Mouse (Mus musculus) T-helper 1 cell (primary cell): ENCODE measurements around the gene Edem3.
"Not testable (repeated sequence)": the region's sequence is repeated elsewhere in the genome, so short reads cannot be mapped to it uniquely, and the experiment has no call there.

Experiments used
- in situ Hi-C: fragments of 300-600 bp; cut with MboI, MseI; formaldehyde crosslinking; loops from one replicate; pipeline ENCODE4 v1.15.1; 2025; ENCODE audit warnings: high pct_unique_total_duplicates

Edem3 gene

DNA sequence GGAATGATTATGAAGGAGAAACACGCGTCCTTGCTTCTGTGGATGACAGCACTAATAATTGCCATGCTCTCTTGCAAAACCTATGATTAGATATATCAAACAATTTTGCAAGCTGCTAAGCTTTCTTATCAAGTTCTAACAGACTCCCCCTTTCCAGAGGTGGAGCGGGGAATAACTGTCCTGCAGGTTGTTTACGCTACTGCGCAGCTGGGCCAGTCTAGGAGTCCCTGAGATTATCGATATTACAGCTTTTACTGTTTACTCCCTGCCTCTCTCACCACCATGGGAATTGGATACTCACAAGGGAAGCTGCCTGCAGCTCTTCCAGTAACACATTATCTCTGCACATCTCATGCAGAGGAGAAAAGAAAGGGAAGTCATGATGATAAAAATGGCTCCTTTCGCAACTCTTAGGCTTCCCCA, 14.0 kb upstream of the Edem3 start:
- in situ Hi-C loops = no loop called here

DNA sequence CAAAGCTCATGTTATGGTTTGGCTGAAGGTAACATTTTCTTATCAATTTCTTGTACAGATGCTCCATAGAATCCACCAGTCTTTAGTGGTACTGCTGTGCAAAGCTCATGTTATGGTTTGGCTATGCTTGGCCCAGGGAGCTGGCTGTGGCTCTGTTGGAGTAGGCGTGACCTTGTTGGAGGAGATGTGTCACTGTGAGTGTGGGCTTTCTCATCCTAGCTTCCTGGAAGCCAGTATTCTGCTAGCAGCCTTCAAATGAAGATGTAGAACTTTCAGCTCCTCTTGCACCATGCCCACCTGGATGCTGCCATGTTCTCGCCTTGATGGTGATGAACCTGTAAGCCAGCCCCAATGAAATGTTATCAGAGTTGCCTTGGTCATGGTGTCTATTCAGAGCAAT, 5.3 kb upstream of the Edem3 start:
- in situ Hi-C loops = not testable (repeated sequence)

DNA sequence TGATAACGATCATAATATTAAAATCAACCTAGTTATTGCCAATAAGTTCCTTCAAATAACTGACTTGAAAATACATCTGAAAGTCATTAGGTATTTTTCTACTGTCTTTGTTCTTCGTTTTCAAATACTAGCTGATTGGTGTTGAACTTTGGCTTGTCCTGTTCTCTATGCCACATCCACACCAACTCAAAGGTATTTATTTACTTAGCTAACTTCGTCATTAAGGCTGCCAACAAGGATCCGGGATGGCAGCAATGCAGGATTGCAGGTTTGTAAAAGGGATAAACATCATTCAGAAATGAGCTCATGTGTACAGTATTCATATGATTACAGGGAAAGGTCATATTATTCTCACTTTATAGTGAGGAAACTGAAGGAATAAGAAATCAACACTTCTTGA, 2.2 kb upstream of the Edem3 start:
- in situ Hi-C loops = no loop called here

DNA sequence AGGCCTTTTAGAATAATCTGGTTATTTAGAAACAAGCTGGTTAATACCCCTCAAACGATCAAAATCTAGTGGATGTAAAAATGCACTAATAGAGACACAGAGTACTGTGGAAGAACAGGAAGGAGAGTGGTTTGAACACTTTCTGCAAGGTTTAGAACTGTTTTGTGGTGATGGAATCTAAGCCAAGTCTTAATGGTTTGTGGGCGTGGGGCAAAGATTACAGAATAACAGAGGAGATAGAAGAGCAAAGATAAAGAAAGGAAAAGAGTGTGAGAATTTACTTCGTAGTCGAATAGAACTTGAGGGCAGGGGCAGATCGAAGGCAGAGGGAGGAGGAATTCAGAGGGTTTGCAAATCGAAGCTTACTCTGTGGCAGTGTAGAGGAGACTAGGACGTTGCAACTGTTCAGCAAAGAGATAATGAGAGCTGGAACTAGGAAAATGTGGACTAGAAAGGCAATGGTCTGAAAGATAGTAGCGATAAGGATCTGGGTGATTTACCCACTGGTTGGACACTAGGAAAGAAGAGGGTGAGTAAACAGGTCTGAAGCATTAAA, 1.7 kb upstream of the Edem3 start:
- in situ Hi-C loops = no loop called here

DNA sequence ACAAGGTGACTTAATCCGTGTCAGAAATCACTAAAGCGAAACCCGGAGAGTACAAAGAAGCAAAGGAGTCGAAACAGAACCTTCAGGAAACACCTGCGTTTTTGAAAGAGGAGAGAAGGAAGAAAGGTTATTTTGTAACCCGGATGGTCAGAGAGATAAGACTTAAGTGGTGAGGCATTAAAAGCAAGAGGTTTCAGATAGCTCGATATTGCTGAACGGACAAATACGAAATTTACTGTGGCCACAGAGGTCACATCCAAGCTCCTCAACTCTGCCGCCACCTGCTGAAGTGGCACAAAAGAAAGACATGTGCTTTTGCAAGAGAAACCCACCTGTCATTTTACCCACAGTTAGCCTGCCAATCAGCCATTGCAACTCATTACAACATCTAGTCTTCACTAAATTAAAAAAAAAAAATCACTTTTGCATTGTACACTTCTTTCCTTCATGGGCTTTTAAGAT, 1.1 kb upstream of the Edem3 start:
- in situ Hi-C loops = no loop called here

DNA sequence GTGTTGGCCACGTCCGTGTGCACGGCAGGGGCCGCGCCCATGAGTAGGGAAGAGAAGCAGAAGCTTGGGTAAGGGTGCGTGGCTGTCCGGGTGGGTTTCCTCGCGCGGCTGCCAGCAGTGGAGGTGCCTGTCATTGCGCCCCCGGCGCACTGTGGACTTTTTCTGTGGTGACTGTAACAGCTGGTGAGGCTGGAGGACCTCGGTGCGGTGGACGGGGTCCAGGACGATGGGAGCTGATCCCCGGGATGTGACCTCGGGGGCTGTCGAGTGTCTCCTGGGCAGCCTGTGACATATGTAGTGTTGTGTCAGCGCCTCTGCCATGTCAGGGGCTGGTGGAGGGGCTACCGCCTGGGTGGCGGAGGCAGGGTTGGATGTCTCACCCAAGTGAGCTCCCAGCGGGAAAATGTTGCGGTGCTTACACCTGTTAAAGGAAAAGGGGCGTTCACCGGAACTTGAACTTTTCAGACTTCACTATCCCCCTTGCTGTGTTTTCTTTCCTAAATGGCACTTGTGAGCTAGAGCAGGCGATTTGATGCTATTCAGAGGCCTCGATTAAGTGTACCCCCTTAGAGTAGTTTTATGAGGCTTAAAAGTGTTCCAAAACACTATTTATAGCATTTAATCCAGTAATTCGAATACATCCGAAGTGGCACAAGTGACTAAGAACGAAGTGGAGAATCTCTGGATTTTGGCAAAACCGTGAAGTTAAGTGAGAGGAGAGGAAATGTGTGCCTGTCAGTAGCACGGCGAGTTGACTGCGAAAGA, 671 bp downstream of the Edem3 start:
- in situ Hi-C loops = no loop called here

DNA sequence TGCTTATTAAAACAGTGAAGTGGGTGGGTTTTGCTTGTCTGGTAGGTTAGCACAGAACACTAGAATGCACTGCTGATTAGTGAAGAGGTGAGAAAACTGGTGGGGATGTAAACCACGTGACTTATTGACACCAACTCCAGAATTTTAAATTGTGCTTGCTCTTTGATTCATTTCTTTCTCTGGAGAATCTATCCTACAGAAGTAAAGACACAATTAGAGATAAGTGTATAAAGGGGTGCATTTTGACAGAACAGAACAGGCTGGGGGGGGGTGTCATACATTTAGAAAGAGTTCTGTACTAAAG, 1.2 kb downstream of the Edem3 start:
- in situ Hi-C loops = no loop called here

DNA sequence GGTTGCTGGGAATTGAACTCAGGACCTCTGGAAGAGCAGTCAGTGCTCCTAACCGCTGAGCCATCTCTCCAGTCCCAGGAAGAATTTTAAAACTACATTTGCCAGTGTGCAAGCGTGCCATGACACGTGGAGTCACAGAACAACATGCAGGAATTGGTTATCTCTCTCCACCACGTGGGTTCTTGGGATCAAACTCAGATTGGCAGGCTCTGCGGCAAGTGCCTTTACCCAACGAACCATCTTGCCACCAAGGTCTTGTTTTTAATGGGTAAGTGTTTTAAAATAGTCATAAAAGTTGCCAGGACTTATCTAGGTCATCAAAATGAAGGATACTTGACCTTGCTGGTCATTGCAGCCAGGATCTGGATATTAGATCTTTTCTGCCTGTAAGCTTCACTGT, 3.1 kb downstream of the Edem3 start:
- in situ Hi-C loops = no loop called here

DNA sequence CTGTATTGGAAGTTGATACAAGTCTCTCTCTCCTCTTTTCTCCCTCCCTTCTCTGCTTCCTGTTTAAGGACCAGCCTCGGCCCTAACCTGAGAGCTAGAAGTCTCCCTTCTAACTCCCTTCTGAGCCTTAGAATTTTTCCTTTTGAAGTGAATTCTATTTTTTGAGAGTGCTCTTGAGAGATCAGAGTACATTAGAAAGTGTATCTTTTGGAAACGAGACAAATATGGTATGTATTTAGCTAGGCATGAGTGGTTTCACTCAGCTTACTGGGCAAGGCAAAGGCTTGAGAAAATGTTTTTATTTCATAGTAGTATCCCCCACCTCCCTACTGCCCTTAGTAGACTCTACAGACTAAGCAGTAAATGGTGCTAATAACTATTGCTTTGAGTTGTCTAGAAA, 3.8 kb downstream of the Edem3 start:
- in situ Hi-C loops = no loop called here

DNA sequence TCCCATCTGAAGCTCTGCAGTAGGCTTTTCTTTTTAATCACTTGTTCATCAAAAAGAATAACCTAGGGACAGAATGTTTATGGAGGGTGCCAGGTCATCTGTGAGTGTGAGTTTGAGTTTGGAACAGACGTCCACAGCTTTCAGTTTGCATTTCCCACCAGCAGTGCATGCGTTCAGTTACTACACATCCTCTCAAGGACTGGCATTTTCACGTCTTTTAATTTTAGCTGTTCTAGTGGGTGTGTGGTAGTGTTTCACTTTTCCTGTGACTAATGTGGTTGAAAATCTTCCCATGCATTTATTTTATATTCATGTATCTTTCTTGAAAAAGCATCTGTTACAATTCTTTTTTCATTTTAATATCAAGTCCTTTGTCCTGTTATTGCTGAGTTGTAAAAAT, 9.1 kb downstream of the Edem3 start:
- in situ Hi-C loops = loop anchor here (10.0 kb wide), 1 partner anchor 1721 kb away; the partner anchor contains the start of gene Dhx9

DNA sequence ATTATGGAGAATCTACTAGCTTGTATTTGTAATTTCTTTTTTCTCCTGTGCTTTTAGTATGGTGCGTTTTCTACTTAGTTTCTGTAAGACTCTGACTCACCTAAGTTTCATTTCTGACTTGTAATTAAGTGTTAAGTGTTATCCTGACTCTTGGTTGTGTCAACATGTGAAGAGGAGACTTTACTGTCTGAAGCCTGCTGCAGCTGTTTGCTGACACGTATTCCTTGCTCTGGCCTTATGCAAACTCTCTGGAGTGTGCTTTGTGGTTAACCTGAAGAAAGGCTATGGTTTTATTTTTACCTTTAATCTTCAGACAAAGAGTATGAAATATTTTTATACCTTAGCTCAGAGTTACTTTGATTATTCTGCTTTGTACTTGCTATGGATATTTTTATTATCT, 11.0 kb downstream of the Edem3 start:
- in situ Hi-C loops = loop anchor here (10.0 kb wide), 1 partner anchor 1719 kb away; the partner anchor contains the start of gene Dhx9

DNA sequence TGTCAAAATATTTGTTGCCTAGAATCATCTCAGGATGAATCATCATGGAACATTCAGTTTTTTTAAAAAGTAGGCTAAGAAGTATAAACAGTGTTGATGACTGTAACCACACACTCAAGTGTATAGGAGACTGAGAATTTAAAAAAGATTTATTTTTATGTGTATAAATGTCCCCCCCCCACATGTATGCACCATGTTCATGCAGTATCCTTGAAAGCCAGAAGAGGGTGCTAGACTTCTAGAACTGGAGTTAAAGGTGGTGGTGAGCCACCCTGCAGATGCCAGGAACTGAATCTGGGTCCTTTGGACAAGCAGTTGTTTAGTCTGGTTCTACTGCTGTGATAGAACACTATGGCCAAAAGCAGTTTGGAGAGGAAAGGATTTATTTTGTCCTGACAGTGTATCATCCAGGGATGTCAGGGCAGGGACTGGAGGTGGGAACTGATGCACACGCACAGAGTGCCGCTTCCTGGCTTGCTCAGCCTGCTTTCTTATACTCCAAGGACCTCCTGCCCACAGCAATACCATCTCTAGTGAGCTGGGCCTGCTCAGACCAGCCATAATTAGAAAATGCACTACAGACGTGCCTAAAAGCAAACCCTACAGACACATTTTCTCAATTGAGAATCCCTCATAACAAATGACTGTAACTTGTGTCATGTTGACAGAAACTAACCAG, 11.9 kb downstream of the Edem3 start:
- in situ Hi-C loops = loop anchor here (10.0 kb wide), 1 partner anchor 1718 kb away; the partner anchor contains the start of gene Dhx9

DNA sequence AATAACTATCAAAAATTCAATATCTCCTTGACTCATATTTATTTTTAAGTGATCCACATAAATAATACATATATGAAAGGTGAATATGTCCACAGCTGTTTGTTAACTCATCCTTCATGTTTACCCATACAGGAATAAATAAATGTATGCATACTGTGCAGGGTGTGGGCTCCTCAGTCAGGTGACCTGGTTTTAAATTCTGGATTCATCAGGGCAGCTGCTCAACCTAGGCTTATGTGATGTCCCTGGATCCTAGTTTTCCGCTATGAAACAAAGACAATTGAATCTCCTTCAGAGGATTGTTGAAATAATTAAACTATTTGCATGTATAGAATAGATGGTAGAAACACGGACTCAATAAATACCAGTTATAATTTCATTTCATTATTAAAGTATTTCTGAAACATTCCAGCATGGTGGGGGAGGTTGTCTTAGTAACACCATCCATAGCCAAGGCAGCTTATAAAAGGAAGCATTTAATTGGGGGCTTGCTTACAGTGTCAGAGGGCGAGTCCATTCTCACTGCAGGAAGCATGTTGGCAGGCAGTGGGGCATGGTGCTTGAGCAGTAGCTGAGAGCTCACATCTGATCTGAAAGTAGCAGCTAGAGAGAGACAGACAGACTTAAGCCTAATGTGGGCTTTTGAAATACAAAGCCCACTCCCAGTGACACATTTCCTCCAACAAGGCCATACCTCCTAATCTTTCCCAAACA, 14.2 kb downstream of the Edem3 start:
- in situ Hi-C loops = loop anchor here (10.0 kb wide), 1 partner anchor 1715 kb away; the partner anchor contains the start of gene Dhx9

DNA sequence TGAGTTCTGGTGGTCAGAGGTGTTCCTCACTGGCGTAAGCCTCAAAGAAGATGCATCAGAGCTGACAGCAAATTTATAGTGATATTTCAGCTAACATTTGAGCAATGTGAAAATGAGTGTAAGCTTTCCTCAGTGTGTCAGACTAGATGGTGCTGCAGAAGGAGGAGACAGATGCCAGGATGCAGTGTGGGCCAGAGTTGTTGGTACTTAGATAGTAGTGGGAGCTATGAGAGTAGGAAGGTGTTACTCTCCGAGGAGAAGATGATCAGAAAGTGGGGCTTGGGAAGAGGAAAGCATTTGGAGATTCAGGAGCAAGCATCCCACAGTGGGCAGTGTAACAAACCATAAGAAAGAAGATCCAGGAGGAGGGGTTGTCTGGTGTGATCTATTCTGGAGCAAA, 22.4 kb downstream of the Edem3 start:
- in situ Hi-C loops = no loop called here

DNA sequence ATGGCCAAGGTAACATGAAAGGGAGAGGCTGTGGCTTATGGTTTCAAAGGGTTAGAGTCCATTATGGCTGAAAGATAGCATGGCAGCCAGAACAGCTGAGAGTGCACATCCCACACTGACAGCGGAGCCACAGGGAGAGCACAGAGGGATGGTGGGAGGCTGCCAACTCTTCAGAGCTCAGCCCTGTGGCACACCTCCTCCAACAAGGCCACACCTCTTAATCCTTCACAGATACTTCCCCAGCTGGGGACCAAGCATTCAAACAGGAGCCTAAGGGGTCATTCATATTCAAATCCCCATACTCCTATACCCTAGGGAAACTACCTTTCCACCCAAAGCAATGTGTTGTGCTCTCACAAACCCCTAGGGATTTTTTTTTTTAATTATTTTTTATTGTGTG, 23.4 kb downstream of the Edem3 start:
- in situ Hi-C loops = no loop called here

DNA sequence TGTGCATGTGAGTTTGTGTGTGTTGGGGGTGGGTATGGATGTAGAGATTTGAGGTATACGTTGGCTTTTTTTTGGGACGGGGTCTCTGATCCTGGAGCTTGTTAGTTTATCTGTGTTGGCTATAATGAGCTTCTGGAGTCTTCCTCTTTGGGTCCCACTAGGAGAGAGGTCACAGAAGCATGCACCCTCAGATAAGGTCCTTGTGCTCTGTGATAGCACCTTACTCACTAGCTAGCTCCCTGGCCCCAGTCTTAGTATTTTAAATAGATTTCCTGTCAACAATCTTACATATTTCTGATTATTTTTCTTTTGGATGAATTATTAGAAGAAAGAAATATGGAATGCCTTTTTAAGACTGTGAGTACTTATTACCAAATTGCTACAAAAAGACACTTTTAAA, 24.1 kb downstream of the Edem3 start:
- in situ Hi-C loops = no loop called here

DNA sequence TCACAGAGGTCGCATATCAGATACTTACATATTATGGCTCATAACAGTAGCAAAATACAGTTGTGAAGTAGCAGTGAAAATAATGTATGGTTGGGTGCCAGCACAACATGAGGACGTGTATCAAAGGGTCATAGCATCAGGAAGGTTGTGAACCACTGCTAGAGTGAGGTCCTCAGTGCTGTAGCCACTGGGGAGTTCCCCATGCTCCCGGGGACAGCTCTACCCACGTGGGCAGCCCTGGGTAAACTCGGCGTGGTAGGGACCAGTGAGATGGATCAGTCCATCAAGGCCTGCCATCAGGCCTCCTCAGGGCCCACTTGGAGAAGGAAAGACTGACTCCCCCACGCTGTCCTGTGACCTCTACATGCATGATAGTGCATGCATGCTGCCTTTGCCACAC, 26.3 kb downstream of the Edem3 start:
- in situ Hi-C loops = no loop called here

DNA sequence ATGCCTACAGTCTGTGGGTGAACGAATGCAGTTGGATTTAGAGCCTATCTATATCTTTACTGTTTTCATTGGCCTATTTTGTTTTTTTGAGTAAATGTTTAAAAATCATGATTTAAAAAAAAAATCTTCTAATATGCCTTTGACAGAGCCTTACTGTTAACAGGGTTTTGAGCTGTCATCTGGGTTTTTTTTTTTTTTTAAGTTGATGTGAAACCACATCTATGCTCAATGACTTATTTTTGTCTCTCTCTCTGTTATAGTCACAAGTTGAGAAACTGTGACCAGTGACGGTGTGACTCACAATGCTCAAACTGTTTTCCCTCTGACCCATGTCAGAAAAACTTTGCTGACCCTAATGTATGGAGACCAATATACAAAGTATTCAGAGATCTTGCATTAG, 28.2 kb downstream of the Edem3 start:
- in situ Hi-C loops = no loop called here

DNA sequence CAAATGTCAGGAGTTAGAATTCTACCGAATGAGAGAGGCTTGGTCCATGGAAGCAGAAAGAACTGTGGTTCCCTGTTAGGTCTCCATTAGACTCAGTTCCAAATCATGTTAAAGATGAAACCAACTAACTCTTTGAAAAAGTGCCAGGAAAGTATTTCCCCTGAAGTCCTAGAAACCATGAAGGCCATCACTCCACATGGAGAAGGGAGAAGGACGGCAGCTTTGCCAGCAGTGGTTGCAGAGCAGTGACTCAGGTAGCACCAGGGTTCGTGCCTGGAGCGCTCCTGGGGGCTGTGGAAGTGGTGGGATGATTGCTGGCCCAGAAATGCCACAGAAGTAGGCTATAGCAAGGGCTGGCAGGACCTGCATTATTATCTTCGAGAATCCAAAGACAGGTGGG, 31.2 kb downstream of the Edem3 start:
- in situ Hi-C loops = no loop called here

DNA sequence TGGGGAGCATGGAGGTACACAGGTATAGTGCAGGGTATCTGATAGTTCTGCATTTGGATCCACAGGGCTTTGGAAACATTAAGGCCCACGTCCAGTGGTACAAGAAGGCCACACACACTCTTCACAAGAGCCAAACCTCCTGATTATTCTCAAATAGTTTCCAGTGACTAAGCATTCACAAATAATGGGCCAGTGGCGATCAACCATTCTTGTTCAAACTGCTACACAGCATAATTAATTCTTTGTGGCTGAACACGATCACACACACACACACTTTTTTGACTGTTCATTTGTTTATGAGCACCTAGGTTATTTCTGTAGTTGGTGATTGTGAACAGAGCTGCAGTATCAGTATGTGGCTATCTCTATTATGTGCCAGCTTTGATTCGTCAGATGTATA, 34.0 kb downstream of the Edem3 start:
- in situ Hi-C loops = no loop called here

DNA sequence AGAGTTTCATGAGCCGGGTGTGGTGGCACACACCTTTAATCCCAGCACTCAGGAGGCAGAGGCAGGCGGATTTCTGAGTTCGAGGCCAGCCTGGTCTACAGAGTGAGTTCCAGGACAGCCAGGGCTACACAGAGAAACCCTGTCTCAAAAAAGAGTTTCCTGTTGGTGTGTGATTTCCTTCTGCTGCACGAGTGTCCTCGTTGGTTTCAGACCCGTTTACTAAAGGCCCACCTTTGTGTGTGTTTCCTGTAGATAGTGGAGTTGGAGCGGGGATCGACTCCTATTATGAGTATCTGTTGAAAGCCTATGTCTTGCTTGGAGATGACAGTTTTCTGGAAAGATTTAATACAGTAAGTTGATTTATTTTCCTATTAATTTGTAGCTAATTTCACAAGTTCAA, 36.9 kb downstream of the Edem3 start:
- in situ Hi-C loops = not testable (repeated sequence)

DNA sequence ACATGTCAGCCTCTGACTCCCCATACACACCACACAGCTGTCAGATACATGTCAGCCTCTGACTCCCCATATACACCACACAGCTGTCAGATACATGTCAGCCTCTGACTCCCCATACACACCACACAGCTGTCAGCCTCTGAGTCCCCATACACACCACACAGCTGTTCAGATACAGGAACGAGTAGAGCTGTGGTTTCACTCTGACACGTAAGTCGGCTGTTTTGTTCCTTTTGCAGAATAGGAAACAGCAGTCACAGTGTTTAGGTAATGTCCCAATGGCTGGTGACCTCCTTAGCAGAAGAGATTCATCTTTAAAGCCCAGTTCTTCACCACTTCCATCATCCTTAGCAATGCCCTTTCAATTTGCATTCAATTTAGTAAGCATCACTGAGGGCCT, 47.6 kb downstream of the Edem3 start:
- in situ Hi-C loops = not testable (repeated sequence)
